Mouse (Mus musculus) liver, postnatal 0 days (tissue): ENCODE data around the gene Selenof.

Experiments used
- CTCF ChIP-seq: sonication (generic); IDR thresholded peaks from 2 replicates; pipeline ENCODE4 v1.5.1; 2016; ENCODE audit warnings: antibody characterized with exemption, low read depth
- EP300 ChIP-seq: IDR thresholded peaks from 2 replicates; pipeline ENCODE4 v1.6.1; 2016; ENCODE audit warnings: antibody characterized with exemption, low read depth, mild to moderate bottlenecking

DNA sequence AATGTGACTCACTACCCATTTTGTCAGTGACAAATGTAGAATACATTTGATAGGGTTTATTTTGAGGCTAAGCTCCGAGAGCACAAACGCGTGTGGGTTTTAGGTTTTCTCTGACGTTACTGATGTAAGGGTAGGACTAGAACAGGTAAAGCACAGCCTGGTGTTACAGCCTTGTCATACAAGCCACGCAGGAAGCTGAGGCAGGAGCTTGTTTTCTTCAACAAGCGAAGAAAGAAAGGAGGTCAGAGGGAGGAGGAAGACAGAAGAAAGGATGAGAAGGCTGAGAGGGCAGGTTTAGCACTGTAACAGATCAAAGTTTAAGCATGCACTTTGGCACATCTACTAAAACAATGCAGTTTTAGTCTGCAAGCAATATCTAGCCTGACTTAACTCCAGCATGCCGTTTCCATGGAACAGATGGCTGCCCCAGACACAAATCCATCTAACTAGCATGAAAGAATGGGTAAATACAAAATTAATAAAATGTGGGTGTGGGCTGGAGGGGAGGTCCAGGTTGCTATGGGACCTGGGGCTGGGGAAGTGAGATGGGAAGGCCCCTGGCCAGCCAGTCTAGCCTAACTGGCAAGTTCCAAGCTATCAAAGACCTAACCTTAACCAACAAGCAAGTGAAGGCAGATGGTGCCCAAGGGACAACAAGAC, 21.8 kb upstream of the Selenof start:
- TF ChIP-seq CTCF (no peak), EP300 (no peak)
